Mouse (Mus musculus): Measurements from ENCODE around the gene Gm11034. TPM values are rescaled to one million over a fixed set of nuclear protein-coding genes. Genes with fewer than 3 reads are reported as not detected.

The Gm11034 gene
- total and polyA plus RNA-seq, 3 experiments = not detected

DNA sequence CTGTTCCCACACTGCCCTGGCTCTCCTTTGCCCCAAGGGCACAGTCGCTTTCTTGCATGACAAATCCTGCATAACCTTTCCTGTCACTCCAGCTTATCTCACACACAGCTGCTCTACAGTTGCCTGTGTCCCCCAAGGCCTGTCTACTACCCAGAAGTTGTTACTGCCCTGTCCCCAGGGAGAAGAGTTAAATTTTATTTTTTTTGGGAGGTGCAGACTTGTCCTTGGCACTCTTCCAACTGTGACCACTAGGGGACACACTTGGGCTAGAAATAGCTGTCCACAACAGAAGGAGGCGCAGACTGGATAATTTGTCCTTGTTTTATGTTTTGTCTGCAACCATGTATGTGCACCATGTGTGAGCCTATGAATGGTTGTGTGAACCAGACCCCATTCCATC lies 47.6 kb upstream of the Gm11034 start:
- H3K27ac ChIP-seq (ENCODE audit: control insufficient read depth, low read depth, low read length) = no peak overlapping the region
- TF ChIP-seq SMC3 (IDR thresholded peaks at IDR 0.05; ENCODE audit: low read depth, low read length) (peak; percentile 66), CTCF (IDR thresholded peaks at IDR 0.05 in 2 of 3, conservative IDR thresholded peaks at IDR 0.05 in 1 of 3; ENCODE audit: control insufficient read depth in 1 of 3, insufficient read depth in 1 of 3, low read depth in 2 of 3, low read length in 3 of 3, poor library complexity in 1 of 3, severe bottlenecking in 1 of 3) (peak; percentile 44 to 70 (median 66)), RAD21 (IDR thresholded peaks at IDR 0.05; ENCODE audit: low read depth, low read length) (peak; percentile 76), JUND (IDR thresholded peaks at IDR 0.05; ENCODE audit: low read depth, low read length) (no peak), USF1 (IDR thresholded peaks at IDR 0.05; ENCODE audit: low read depth, low read length) (no peak), ZC3H11A (IDR thresholded peaks at IDR 0.05; ENCODE audit: low read depth, low read length) (peak; percentile 60)

DNA sequence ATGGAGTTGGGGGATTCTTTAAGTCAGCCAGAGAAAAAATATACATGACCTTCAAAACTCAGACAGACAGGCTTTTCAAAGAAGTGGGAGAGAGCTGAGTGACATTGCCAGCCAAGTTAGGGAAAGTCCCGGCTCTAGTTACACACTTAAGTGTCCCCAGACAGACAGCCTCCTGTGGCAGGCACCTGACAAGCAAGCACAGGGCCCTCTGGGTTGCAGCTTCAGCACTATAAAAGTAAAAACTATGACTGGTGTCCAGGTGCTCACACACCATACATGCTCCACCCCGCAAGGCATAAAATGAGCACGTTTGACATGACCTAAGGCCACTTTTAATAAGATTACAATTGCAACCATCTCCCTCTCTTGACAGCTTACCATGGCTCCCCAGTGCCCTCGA lies 47.1 kb upstream of the Gm11034 start:
- H3K4me3 ChIP-seq (ENCODE audit: control insufficient read depth in 1 of 2, insufficient read depth in 1 of 2, low read depth in 2 of 2, low read length in 2 of 2) = no peak overlapping the region
- H3K9ac ChIP-seq (ENCODE audit: control insufficient read depth, low read depth, low read length, poor library complexity, severe bottlenecking) = no peak overlapping the region
- H3K27ac ChIP-seq (ENCODE audit: control insufficient read depth, low read depth, low read length) = no peak overlapping the region
- no peak for DNase-seq (ENCODE audit: low read depth, low spot score)
- no peaks in the 10 kb centered on the region for H3K36me3 ChIP-seq (ENCODE audit: control insufficient read depth in 1 of 2, insufficient read depth in 2 of 2, low read length in 2 of 2)
- no peaks in the 10 kb centered on the region for H3K27me3 ChIP-seq (ENCODE audit: control insufficient read depth in 1 of 2, insufficient read depth in 2 of 2, low read length in 2 of 2)
- no peaks in the 10 kb centered on the region for H3K9me3 ChIP-seq (replicated peaks; ENCODE audit: insufficient read depth, low read length)
- TF ChIP-seq ZNF384 (IDR thresholded peaks at IDR 0.05; ENCODE audit: low read depth, low read length) (no peak), ELF1 (IDR thresholded peaks at IDR 0.05; ENCODE audit: low read depth, low read length) (no peak), E2F4 (IDR thresholded peaks at IDR 0.05; ENCODE audit: borderline replicate concordance, low read depth, low read length) (no peak), CTCF (IDR thresholded peaks at IDR 0.05 in 2 of 3, conservative IDR thresholded peaks at IDR 0.05 in 1 of 3; ENCODE audit: control insufficient read depth in 1 of 3, insufficient read depth in 1 of 3, low read depth in 2 of 3, low read length in 3 of 3, poor library complexity in 1 of 3, severe bottlenecking in 1 of 3) (no peak), MYB (IDR thresholded peaks at IDR 0.05; ENCODE audit: low read depth, low read length) (no peak), GABPA (IDR thresholded peaks at IDR 0.05; ENCODE audit: low read depth, low read length) (no peak), NRF1 (IDR thresholded peaks at IDR 0.05; ENCODE audit: insufficient read depth, low read depth, low read length, poor library complexity, severe bottlenecking) (no peak), MAZ (IDR thresholded peaks at IDR 0.05; ENCODE audit: low read depth, low read length) (no peak)
- no peaks in the 10 kb centered on the region for H3K79me2 ChIP-seq (ENCODE audit: control insufficient read depth, insufficient read depth, low read length, poor library complexity)
- no peaks in the 10 kb centered on the region for H3K4me1 ChIP-seq (ENCODE audit: control insufficient read depth in 1 of 2, insufficient read depth in 2 of 2, low read length in 2 of 2)

More for the DNA sequence above, 47.6 kb upstream of the Gm11034 start:
- no peak overlapping the region for H3K4me3 ChIP-seq (ENCODE audit: control insufficient read depth in 1 of 2, insufficient read depth in 1 of 2, low read depth in 2 of 2, low read length in 2 of 2)
- no peaks in the 10 kb centered on the region for H3K9me3 ChIP-seq (replicated peaks; ENCODE audit: insufficient read depth, low read length)
- no peak overlapping the region for H3K9ac ChIP-seq (ENCODE audit: control insufficient read depth, low read depth, low read length, poor library complexity, severe bottlenecking)
- H3K36me3 ChIP-seq (ENCODE audit: control insufficient read depth in 1 of 2, insufficient read depth in 2 of 2, low read length in 2 of 2) = no peaks in the 10 kb centered on the region
- no peaks in the 10 kb centered on the region for H3K4me1 ChIP-seq (ENCODE audit: control insufficient read depth in 1 of 2, insufficient read depth in 2 of 2, low read length in 2 of 2)
- H3K79me2 ChIP-seq (ENCODE audit: control insufficient read depth, insufficient read depth, low read length, poor library complexity) = no peaks in the 10 kb centered on the region
- peak; percentile 61 for DNase-seq (ENCODE audit: low read depth, low spot score)
- no peaks in the 10 kb centered on the region for H3K27me3 ChIP-seq (ENCODE audit: control insufficient read depth in 1 of 2, insufficient read depth in 2 of 2, low read length in 2 of 2)

DNA sequence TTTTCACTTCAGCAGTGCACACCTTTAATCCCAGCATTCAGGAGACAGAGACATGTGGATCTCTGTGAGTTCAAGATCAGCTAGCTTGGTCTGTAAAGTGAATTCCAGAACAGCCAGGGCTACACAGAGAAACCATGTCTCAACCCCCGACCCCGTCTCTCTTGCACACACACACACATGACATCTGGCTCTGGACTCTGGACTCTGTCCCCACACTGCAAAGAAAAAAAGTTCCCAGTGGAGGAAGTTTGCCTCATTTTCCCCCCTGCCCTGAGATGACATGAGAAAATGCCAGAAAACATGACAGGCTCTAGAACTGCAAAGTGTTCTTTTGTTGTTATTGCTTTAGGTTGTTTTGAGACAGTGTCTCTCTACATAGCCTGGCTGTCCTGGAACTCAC lies 46.4 kb upstream of the Gm11034 start:
- Histone ChIP-seq H3K36me3 (ENCODE audit: control insufficient read depth in 1 of 2, insufficient read depth in 2 of 2, low read length in 2 of 2) (no peaks in the 10 kb centered on the region), H3K4me3 (ENCODE audit: control insufficient read depth in 1 of 2, insufficient read depth in 1 of 2, low read depth in 2 of 2, low read length in 2 of 2) (no peak overlapping the region), H3K27ac (ENCODE audit: control insufficient read depth, low read depth, low read length) (no peak overlapping the region), H3K9me3 (replicated peaks; ENCODE audit: insufficient read depth, low read length) (no peaks in the 10 kb centered on the region), H3K27me3 (ENCODE audit: control insufficient read depth in 1 of 2, insufficient read depth in 2 of 2, low read length in 2 of 2) (no peaks in the 10 kb centered on the region), H3K9ac (ENCODE audit: control insufficient read depth, low read depth, low read length, poor library complexity, severe bottlenecking) (no peak overlapping the region), H3K4me1 (ENCODE audit: control insufficient read depth in 1 of 2, insufficient read depth in 2 of 2, low read length in 2 of 2) (no peaks in the 10 kb centered on the region), H3K79me2 (ENCODE audit: control insufficient read depth, insufficient read depth, low read length, poor library complexity) (no peaks in the 10 kb centered on the region)
- TF ChIP-seq TBP (IDR thresholded peaks at IDR 0.05; ENCODE audit: low read depth, low read length) (no peak), CTCF (IDR thresholded peaks at IDR 0.05 in 2 of 3, conservative IDR thresholded peaks at IDR 0.05 in 1 of 3; ENCODE audit: control insufficient read depth in 1 of 3, insufficient read depth in 1 of 3, low read depth in 2 of 3, low read length in 3 of 3, poor library complexity in 1 of 3, severe bottlenecking in 1 of 3) (no peak), UBTF (IDR thresholded peaks at IDR 0.05; ENCODE audit: borderline replicate concordance, insufficient read depth, low read depth, low read length) (no peak), JUND (IDR thresholded peaks at IDR 0.05; ENCODE audit: low read depth, low read length) (no peak), RAD21 (IDR thresholded peaks at IDR 0.05; ENCODE audit: low read depth, low read length) (no peak), HCFC1 (IDR thresholded peaks at IDR 0.05; ENCODE audit: low read depth, low read length) (no peak), ELF1 (IDR thresholded peaks at IDR 0.05; ENCODE audit: low read depth, low read length) (no peak), NELFE (IDR thresholded peaks at IDR 0.05; ENCODE audit: low read depth, low read length) (no peak), USF1 (IDR thresholded peaks at IDR 0.05; ENCODE audit: low read depth, low read length) (no peak), ZC3H11A (IDR thresholded peaks at IDR 0.05; ENCODE audit: low read depth, low read length) (no peak), SMC3 (IDR thresholded peaks at IDR 0.05; ENCODE audit: low read depth, low read length) (no peak), MAX (IDR thresholded peaks at IDR 0.05; ENCODE audit: low read length) (no peak), CHD2 (IDR thresholded peaks at IDR 0.05; ENCODE audit: low read length) (no peak), KAT2A (conservative IDR thresholded peaks at IDR 0.05; ENCODE audit: low read depth, low read length) (no peak), MAZ (IDR thresholded peaks at IDR 0.05; ENCODE audit: low read depth, low read length) (no peak), NRF1 (IDR thresholded peaks at IDR 0.05; ENCODE audit: insufficient read depth, low read depth, low read length, poor library complexity, severe bottlenecking) (no peak), ETS1 (IDR thresholded peaks at IDR 0.05; ENCODE audit: low read depth, low read length) (no peak)
- no peak for DNase-seq (ENCODE audit: low read depth, low spot score)
